13 mouse cellular contexts compared by ENCODE assay signal in genomic region chr19:19246837-19247560, GRCm38 (mm10).
A peak's percentile ranks its signal among the peaks of the same experiment; 100 is the strongest.
DNase-seq lines count a peak whose midpoint lies in the region; ATAC-seq and TF ChIP-seq lines count a peak whose summit lies in the region.
"Had no signal": no experiment of that assay in that cellular context is flagged by ENCODE, and none has a peak within 500 bp of the region (broad histone marks: within the 10 kb centered on the region; RNA-seq: fewer than 3 reads in every experiment).

No protein-coding gene starts in this region.

- no peak overlapping the region for H3K4me3 ChIP-seq in midbrain, embryonic 10.5 days
- H3K4me3 ChIP-seq in midbrain, postnatal 0 days (ENCODE audit: low read depth, low read length) = no peak overlapping the region
- H3K4me3 ChIP-seq in embryonic facial prominence, embryonic 14.5 days (ENCODE audit: low read depth, low read length) = no peak overlapping the region
- no peak overlapping the region for H3K4me3 ChIP-seq in hindbrain, embryonic 14.5 days (replicated peaks; ENCODE audit: low read length)
- H3K4me3 ChIP-seq in stomach, embryonic 16.5 days (replicated peaks; ENCODE audit: low read length) = no peak overlapping the region
- H3K4me3 ChIP-seq: left cerebral cortex, adult 2 months had no signal

- peak overlapping the region; percentile 63 for H3K27ac ChIP-seq in midbrain, embryonic 10.5 days (replicated peaks)
- H3K27ac ChIP-seq in midbrain, postnatal 0 days (ENCODE audit: low read depth, low read length) = no peak overlapping the region
- H3K27ac ChIP-seq in embryonic facial prominence, embryonic 14.5 days (replicated peaks; ENCODE audit: low read depth, low read length) = no peak overlapping the region
- no peak overlapping the region for H3K27ac ChIP-seq in hindbrain, embryonic 14.5 days
- 0 out of 2 replicates have a peak overlapping the region, but pooled peaks have one; percentile 11 for H3K27ac ChIP-seq in stomach, embryonic 16.5 days (ENCODE audit: low read length)
- H3K27ac ChIP-seq: left cerebral cortex, adult 2 months; liver, embryonic 14.5 days had no signal

- no peaks in the 10 kb centered on the region for H3K36me3 ChIP-seq in midbrain, embryonic 10.5 days
- no peaks in the 10 kb centered on the region for H3K36me3 ChIP-seq in midbrain, postnatal 0 days (ENCODE audit: insufficient read depth, low read length)
- no peaks in the 10 kb centered on the region for H3K36me3 ChIP-seq in embryonic facial prominence, embryonic 14.5 days (ENCODE audit: control insufficient read depth, insufficient read depth, low read length)
- H3K36me3 ChIP-seq in hindbrain, embryonic 14.5 days (replicated peaks; ENCODE audit: control insufficient read depth, insufficient read depth) = no peaks in the 10 kb centered on the region
- no peaks in the 10 kb centered on the region for H3K36me3 ChIP-seq in stomach, embryonic 16.5 days (ENCODE audit: control insufficient read depth, insufficient read depth, low read length)

- no peaks in the 10 kb centered on the region for H3K27me3 ChIP-seq in midbrain, embryonic 10.5 days (ENCODE audit: low read depth, poor library complexity, severe bottlenecking)
- no peaks in the 10 kb centered on the region for H3K27me3 ChIP-seq in midbrain, postnatal 0 days (ENCODE audit: insufficient read depth, low read length)
- no peaks in the 10 kb centered on the region for H3K27me3 ChIP-seq in embryonic facial prominence, embryonic 14.5 days (replicated peaks; ENCODE audit: control insufficient read depth, insufficient read depth, low read length)
- H3K27me3 ChIP-seq in hindbrain, embryonic 14.5 days (ENCODE audit: control insufficient read depth, insufficient read depth, low read length) = no peaks in the 10 kb centered on the region
- H3K27me3 ChIP-seq in stomach, embryonic 16.5 days (ENCODE audit: control insufficient read depth, insufficient read depth, low read length) = no peaks in the 10 kb centered on the region

- no peak overlapping the region for H3K9ac ChIP-seq in midbrain, postnatal 0 days (replicated peaks; ENCODE audit: low read length, poor library complexity, severe bottlenecking)
- H3K9ac ChIP-seq in embryonic facial prominence, embryonic 14.5 days (ENCODE audit: low read depth, low read length) = no peak overlapping the region
- no peak overlapping the region for H3K9ac ChIP-seq in hindbrain, embryonic 14.5 days
- no peak overlapping the region for H3K9ac ChIP-seq in stomach, embryonic 16.5 days (ENCODE audit: low read length)
- H3K9ac ChIP-seq: liver, embryonic 14.5 days had no signal

- H3K9me3 ChIP-seq in midbrain, embryonic 10.5 days (replicated peaks) = no peaks in the 10 kb centered on the region
- no peaks in the 10 kb centered on the region for H3K9me3 ChIP-seq in midbrain, postnatal 0 days (ENCODE audit: low read length)
- no peaks in the 10 kb centered on the region for H3K9me3 ChIP-seq in embryonic facial prominence, embryonic 14.5 days (ENCODE audit: control insufficient read depth, low read length)
- no peaks in the 10 kb centered on the region for H3K9me3 ChIP-seq in hindbrain, embryonic 14.5 days (ENCODE audit: control insufficient read depth, low read length)
- no peaks in the 10 kb centered on the region for H3K9me3 ChIP-seq in stomach, embryonic 16.5 days (replicated peaks; ENCODE audit: control insufficient read depth, low read length)

- 54% methylated on average over 5 of the region's 5 CpGs for WGBS in midbrain, embryonic 10.5 days
- WGBS in midbrain, postnatal 0 days = 54% methylated on average over 5 of the region's 5 CpGs
- WGBS in embryonic facial prominence, embryonic 14.5 days = 66% methylated on average over 5 of the region's 5 CpGs
- 57% methylated on average over 5 of the region's 5 CpGs for WGBS in hindbrain, embryonic 14.5 days
- 54% methylated on average over 5 of the region's 5 CpGs for WGBS in stomach, embryonic 16.5 days

- DNase-seq in midbrain, embryonic 10.5 days (ENCODE audit: low spot score) = peak; percentile 29
- DNase-seq in midbrain, postnatal 0 days (ENCODE audit: low spot score) = no peak
- peak; percentile 5 for DNase-seq in embryonic facial prominence, embryonic 14.5 days (ENCODE audit: low spot score)
- no peak for DNase-seq in hindbrain, embryonic 14.5 days (ENCODE audit: low spot score)
- DNase-seq in heart, adult 11 months = no peak
- no peak for DNase-seq in ovary, postnatal 10 days (ENCODE audit: low spot score)
- no peak for DNase-seq in cerebellum, adult 11 months
- DNase-seq: adrenal gland, postnatal 25 days; cerebellum, postnatal 10 days; kidney, postnatal 10 days had no signal

- H3K4me2 ChIP-seq in midbrain, postnatal 0 days (ENCODE audit: low read depth, low read length, poor library complexity, severe bottlenecking) = no peak overlapping the region
- no peak overlapping the region for H3K4me2 ChIP-seq in embryonic facial prominence, embryonic 14.5 days (ENCODE audit: low read depth, low read length)
- no peak overlapping the region for H3K4me2 ChIP-seq in hindbrain, embryonic 14.5 days (replicated peaks)
- H3K4me2 ChIP-seq in stomach, embryonic 16.5 days (ENCODE audit: low read depth, low read length) = no peak overlapping the region

- ATAC-seq in midbrain, postnatal 0 days (ENCODE audit: low FRiP score) = no peak; the same call in 1 of the 2 replicates
- no peak for ATAC-seq in embryonic facial prominence, embryonic 14.5 days (ENCODE audit: low read depth)
- ATAC-seq in hindbrain, embryonic 14.5 days (ENCODE audit: low FRiP score) = peak; percentile 46; the same call in 1 of the 2 replicates
- peak; percentile 78; the same call in 1 of the 2 replicates for ATAC-seq in stomach, embryonic 16.5 days (ENCODE audit: insufficient read depth, low FRiP score)

- TF ChIP-seq CTCF in midbrain, postnatal 0 days (IDR thresholded peaks at IDR 0.05) = no peak

- peaks cover 14% of the 10 kb centered on the region for H3K4me1 ChIP-seq in midbrain, embryonic 10.5 days
- H3K4me1 ChIP-seq in midbrain, postnatal 0 days (ENCODE audit: insufficient read depth, low read length) = no peaks in the 10 kb centered on the region
- H3K4me1 ChIP-seq in embryonic facial prominence, embryonic 14.5 days (ENCODE audit: control insufficient read depth, insufficient read depth, low read length) = no peaks in the 10 kb centered on the region
- no peaks in the 10 kb centered on the region; the same call in 1 of the 2 replicates for H3K4me1 ChIP-seq in hindbrain, embryonic 14.5 days (replicated peaks; ENCODE audit: control insufficient read depth, insufficient read depth, low read length)
- no peaks in the 10 kb centered on the region for H3K4me1 ChIP-seq in stomach, embryonic 16.5 days (ENCODE audit: control insufficient read depth, insufficient read depth, low read length)

Comparison
In these comparisons a context has a peak if more than half of its experiments do, and no peak if none do; other contexts are left out.
1. DNase-seq: peak in midbrain, embryonic 10.5 days (single experiment) and embryonic facial prominence, embryonic 14.5 days (single experiment); none in midbrain, postnatal 0 days (single experiment), hindbrain, embryonic 14.5 days (single experiment), heart, adult 11 months (single experiment), ovary, postnatal 10 days (single experiment) and cerebellum, adult 11 months (single experiment).
2. H3K27ac ChIP-seq: peak in midbrain, embryonic 10.5 days (single experiment) and stomach, embryonic 16.5 days (single experiment); none in midbrain, postnatal 0 days (single experiment), embryonic facial prominence, embryonic 14.5 days (single experiment) and hindbrain, embryonic 14.5 days (single experiment).
3. ATAC-seq: peak in hindbrain, embryonic 14.5 days (single experiment) and stomach, embryonic 16.5 days (single experiment); none in midbrain, postnatal 0 days (single experiment) and embryonic facial prominence, embryonic 14.5 days (single experiment).